Mouse (Mus musculus) neural tube, embryonic 15.5 days (tissue): Measurements from ENCODE around the gene Amot. TPM values are rescaled to one million over a fixed set of nuclear protein-coding genes. Genes with fewer than 3 reads are reported as not detected.

Experiments used
- ATAC-seq: fragments of 200-750 bp; cut with Nextera tagmentation; 2 replicates; pipeline ENCODE4 v1.8.0; 2017; ENCODE audit warnings: mild to moderate bottlenecking, moderate TSS enrichment, moderate library complexity; ENCODE audit not compliant: low FRiP score
- H3K27ac ChIP-seq: fragments of 300-500 bp; sonication (generic); replicated peaks from 2 replicates; pipeline ENCODE4 v1.5.1; 2015; ENCODE audit warnings: mild to moderate bottlenecking, inconsistent platforms
- H3K27me3 ChIP-seq: fragments of 300-500 bp; sonication (generic); replicated peaks from 2 replicates; pipeline ENCODE4 v1.6.1; 2015; ENCODE audit warnings: inconsistent platforms
- H3K36me3 ChIP-seq: fragments of 300-500 bp; sonication (generic); 2 replicates; pipeline ENCODE4 v1.6.1; 2015; ENCODE audit warnings: inconsistent platforms
- H3K4me1 ChIP-seq: fragments of 300-500 bp; sonication (generic); 2 replicates; pipeline ENCODE4 v1.6.1; 2015; ENCODE audit warnings: inconsistent platforms
- H3K4me2 ChIP-seq: fragments of 300-500 bp; sonication (generic); 2 replicates; pipeline ENCODE4 v1.6.1; 2015; ENCODE audit warnings: inconsistent platforms, mild to moderate bottlenecking, moderate library complexity
- H3K4me3 ChIP-seq: fragments of 300-500 bp; sonication (generic); replicated peaks from 2 replicates; pipeline ENCODE4 v1.5.1; 2015; ENCODE audit warnings: mild to moderate bottlenecking, inconsistent platforms
- H3K9ac ChIP-seq: fragments of 300-500 bp; sonication (generic); replicated peaks from 2 replicates; pipeline ENCODE4 v1.6.1; 2015; ENCODE audit warnings: mild to moderate bottlenecking, inconsistent platforms
- H3K9me3 ChIP-seq: fragments of 300-500 bp; sonication (generic); replicated peaks from 2 replicates; pipeline ENCODE4 v1.6.1; 2016; ENCODE audit warnings: inconsistent platforms
- WGBS: fragments of 180-500 bp; shearing (Covaris S2); methylation state at CpG from one replicate; pipeline ENCODE4 v1.1.7; 2015; ENCODE audit warnings: mixed read lengths; 5-methylcytosine and 5-hydroxymethylcytosine counted together
- polyA plus RNA-seq: library from polyadenylated mRNA; unstranded; fragments of >200 nt; fragmentation: Nextera tagmentation; extraction: Ambion mirVana; gene quantifications from 2 replicates; pipeline ENCODE4 v1.2.1, GENCODE M21; 2015

The Amot gene
- polyA plus RNA-seq, 1 experiment from 2014 or later: 9.1 TPM

DNA sequence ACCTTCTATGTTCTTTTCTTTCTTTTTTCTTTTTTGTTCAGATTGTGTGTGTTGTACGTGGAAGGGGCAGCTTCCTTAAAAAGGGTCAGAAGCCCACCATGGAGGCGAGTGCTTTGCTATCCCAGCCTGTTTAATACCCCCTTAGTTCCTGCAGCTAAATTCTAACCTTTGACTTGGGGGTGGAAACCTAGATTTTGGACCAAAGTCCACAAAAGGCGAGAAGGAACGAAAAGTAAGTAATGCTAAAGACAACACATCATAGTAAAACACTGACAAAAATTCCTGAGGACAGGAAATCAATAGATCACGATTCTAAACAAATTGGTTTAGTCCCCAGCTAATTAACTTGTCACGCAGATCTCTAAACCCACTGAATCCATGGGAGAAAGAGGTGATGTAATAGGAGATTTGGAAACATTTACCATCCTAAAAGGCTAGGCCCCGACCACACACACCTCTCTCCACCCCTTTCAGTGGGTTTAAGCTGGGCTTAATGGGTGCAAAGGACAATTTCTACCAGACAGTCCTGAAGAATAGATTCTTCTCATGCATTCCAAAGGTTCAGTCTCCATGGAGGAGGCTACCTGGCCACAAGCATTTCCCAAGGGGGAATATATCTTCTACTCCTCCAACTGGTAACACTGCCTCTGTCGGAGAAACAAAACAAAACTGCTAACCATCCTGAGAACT is 3.2 kb downstream of the Amot start:
- Histone ChIP-seq H3K4me2 (no peak overlapping the region), H3K27ac (no peak overlapping the region), H3K27me3 (no peaks in the 10 kb centered on the region), H3K36me3 (no peaks in the 10 kb centered on the region), H3K4me3 (no peak overlapping the region), H3K9ac (no peak overlapping the region), H3K4me1 (no peaks in the 10 kb centered on the region), H3K9me3 (no peaks in the 10 kb centered on the region)
- ATAC-seq: no peak
- 47% methylated on average over 8 of the region's 8 CpGs for WGBS

DNA sequence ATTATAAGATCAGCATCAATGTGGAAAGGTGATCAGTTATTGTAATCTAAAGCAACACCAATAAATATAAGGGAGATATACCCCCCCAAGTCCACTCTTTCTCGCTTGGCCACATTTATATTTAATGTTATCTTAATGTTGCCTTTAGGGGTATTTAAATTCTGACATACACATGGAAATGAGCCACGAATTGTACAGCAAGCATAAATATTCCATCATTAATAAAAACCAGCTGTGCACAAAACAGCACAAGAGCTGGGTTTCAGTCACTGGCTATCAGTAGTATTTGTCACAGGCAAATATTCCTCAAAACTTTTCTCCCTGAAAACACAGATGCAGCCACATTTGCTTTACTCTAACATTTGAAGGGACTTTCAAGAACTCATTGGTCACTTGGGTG is 5.9 kb downstream of the Amot start:
- no peak overlapping the region for H3K4me3 ChIP-seq
- H3K4me1 ChIP-seq: no peaks in the 10 kb centered on the region
- no peak overlapping the region for H3K27ac ChIP-seq
- H3K27me3 ChIP-seq: no peaks in the 10 kb centered on the region
- H3K9me3 ChIP-seq: no peaks in the 10 kb centered on the region
- no peak overlapping the region for H3K4me2 ChIP-seq
- 54% methylated on average over 2 of the region's 2 CpGs for whole genome bisulfite sequencing
- ATAC-seq: no peak
- H3K9ac ChIP-seq: no peak overlapping the region
- H3K36me3 ChIP-seq: no peaks in the 10 kb centered on the region

DNA sequence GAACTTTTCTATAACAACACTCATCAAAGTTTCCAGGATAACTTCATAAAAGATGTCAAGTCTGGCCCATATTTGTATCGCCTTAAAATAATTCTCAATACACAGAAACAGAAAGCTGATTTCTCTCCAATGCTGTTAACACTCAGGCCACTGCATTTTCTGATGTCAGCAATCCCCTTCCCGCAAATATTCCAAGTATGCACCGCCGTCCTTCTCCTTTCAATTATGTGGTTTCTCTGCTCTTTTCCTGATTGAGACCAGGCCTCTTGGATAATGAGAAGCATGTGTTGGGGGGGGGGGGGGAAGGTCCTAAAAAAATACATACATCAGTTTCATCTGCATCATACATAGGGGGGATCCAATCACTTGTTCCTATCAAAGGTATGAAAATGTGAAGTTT is 6.3 kb downstream of the Amot start:
- Histone ChIP-seq H3K27me3 (no peaks in the 10 kb centered on the region), H3K27ac (no peak overlapping the region), H3K36me3 (no peaks in the 10 kb centered on the region), H3K4me1 (no peaks in the 10 kb centered on the region), H3K4me2 (no peak overlapping the region), H3K9ac (no peak overlapping the region), H3K4me3 (no peak overlapping the region), H3K9me3 (no peaks in the 10 kb centered on the region)
- no peak for ATAC-seq
- 79% methylated on average over 4 of the region's 4 CpGs for WGBS

DNA sequence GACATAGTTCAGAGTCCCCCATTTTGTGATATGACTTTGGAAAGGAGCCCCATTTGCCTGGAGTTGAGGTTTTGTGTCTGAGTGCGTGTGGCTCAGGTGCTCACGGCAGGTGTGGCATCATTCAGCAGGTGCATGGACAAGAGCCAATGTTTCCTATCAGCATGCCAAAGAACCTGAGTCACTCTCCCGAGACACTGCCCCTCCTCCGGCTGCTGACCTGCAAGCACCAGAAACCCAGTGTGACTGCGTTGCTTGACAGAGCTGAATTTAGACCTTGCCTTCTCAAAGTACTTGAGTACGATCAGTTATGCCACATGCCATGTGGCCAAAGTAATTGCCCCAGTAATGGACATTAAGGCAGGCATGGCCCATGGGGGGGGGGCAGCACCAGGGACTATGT is 7.5 kb downstream of the Amot start:
- no peaks in the 10 kb centered on the region for H3K4me1 ChIP-seq
- H3K4me2 ChIP-seq: no peak overlapping the region
- no peak overlapping the region for H3K4me3 ChIP-seq
- H3K27ac ChIP-seq: no peak overlapping the region
- ATAC-seq: no peak
- no peaks in the 10 kb centered on the region for H3K36me3 ChIP-seq
- H3K27me3 ChIP-seq: no peaks in the 10 kb centered on the region
- 90% methylated on average over 6 of the region's 6 CpGs for WGBS
- no peak overlapping the region for H3K9ac ChIP-seq
- no peaks in the 10 kb centered on the region for H3K9me3 ChIP-seq

DNA sequence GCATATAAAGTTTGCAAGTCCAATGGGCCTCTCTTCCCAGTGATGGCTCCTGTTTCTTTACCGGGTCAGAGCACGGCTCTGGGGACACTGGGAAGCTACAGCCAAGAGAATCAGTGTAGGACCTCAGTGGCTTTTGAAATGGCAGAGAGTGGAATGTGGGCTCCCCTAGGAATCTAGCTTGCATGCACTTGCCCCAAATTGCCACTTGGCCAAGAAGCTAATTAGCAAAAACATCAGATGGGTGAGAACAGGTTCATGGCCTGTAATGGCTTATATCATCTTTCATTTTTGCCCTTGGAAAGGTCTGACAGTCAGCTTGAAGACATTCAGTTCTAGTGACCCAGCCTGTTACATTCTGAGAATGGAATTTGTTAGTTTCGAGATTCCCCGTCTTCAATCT is 9.6 kb downstream of the Amot start:
- Histone ChIP-seq H3K27me3 (no peaks in the 10 kb centered on the region), H3K36me3 (no peaks in the 10 kb centered on the region), H3K9me3 (no peaks in the 10 kb centered on the region), H3K27ac (no peak overlapping the region), H3K9ac (no peak overlapping the region), H3K4me2 (no peak overlapping the region), H3K4me1 (no peaks in the 10 kb centered on the region), H3K4me3 (no peak overlapping the region)
- no peak for ATAC-seq
- 95% methylated on average over 4 of the region's 4 CpGs for WGBS

DNA sequence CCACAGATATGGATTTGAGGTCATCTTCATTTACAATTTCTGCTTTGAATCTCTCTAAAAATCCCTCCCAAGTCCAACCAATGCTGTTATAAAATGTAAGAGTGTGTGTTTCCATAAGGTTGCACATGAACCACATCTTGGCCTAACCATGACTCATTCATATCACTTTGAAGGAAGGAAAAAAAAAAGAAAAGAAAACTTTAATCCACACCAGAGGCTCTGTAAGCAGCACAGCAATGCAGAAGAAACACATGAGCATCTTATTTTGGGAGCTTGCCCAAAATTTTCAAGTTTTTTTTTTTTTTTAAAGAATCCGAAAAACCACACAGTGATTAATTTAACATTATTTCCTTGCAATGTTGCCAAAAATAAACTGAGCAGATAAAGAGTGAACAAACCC is 14.2 kb downstream of the Amot start:
- ATAC-seq: no peak
- no peaks in the 10 kb centered on the region for H3K27me3 ChIP-seq
- WGBS: 94% methylated on average over 1 of the region's 1 CpGs

DNA sequence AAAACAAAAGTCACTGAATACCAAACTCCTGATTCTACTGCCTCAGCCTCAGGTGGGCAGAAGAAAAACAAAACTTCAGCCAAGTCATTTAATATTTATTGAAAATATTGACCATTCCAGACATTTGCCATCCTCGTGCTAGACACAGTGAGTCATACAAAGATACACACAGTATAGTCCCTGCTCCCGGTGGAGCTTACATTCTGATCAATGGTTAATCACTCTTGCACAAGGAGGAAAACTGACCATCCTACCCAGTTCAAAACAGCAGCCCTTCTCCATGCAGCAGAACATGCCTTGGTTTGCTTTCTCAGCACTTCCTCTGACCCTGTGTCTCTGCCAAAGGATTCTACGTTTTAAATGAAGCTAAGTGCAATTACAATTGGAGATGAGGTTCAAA is 14.6 kb downstream of the Amot start:
- ATAC-seq: no peak
- 84% methylated on average over 3 of the region's 3 CpGs for WGBS

More for the DNA sequence above, 14.2 kb downstream of the Amot start:
- no peaks in the 10 kb centered on the region for H3K36me3 ChIP-seq
- no peak overlapping the region for H3K4me3 ChIP-seq
- no peaks in the 10 kb centered on the region for H3K9me3 ChIP-seq
- no peak overlapping the region for H3K9ac ChIP-seq
- H3K4me1 ChIP-seq: no peaks in the 10 kb centered on the region
- no peak overlapping the region for H3K27ac ChIP-seq
- no peak overlapping the region for H3K4me2 ChIP-seq

DNA sequence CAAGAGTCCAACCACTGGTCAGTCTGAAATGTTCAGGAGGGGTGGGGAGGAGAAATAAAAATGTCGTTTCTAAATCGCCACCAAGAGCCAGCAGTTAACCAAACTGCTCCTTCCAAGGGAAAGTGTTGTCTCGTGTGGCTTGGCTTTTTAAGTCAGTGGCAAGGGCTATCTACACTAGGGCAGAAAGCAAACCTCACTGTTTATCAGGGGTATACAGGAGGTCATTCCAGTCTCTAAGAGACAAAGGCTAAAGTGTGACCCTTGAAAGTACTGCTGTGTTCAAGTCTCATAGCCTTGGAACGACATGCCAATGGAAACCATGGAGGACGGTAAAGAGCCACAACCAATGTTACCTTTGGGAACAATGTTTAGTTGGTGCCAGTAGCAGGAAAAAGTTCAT is 15.0 kb downstream of the Amot start:
- no peaks in the 10 kb centered on the region for H3K4me1 ChIP-seq
- 78% methylated on average over 5 of the region's 5 CpGs for WGBS
- no peaks in the 10 kb centered on the region for H3K9me3 ChIP-seq
- H3K36me3 ChIP-seq: no peaks in the 10 kb centered on the region
- H3K4me3 ChIP-seq: no peak overlapping the region
- H3K27ac ChIP-seq: no peak overlapping the region
- ATAC-seq: no peak
- H3K27me3 ChIP-seq: no peaks in the 10 kb centered on the region
- no peak overlapping the region for H3K9ac ChIP-seq
- H3K4me2 ChIP-seq: no peak overlapping the region

More for the DNA sequence above, 14.6 kb downstream of the Amot start:
- H3K9ac ChIP-seq: no peak overlapping the region
- H3K36me3 ChIP-seq: no peaks in the 10 kb centered on the region
- H3K4me2 ChIP-seq: no peak overlapping the region
- no peak overlapping the region for H3K27ac ChIP-seq
- H3K4me1 ChIP-seq: no peaks in the 10 kb centered on the region
- no peaks in the 10 kb centered on the region for H3K9me3 ChIP-seq
- H3K4me3 ChIP-seq: no peak overlapping the region
- H3K27me3 ChIP-seq: no peaks in the 10 kb centered on the region

DNA sequence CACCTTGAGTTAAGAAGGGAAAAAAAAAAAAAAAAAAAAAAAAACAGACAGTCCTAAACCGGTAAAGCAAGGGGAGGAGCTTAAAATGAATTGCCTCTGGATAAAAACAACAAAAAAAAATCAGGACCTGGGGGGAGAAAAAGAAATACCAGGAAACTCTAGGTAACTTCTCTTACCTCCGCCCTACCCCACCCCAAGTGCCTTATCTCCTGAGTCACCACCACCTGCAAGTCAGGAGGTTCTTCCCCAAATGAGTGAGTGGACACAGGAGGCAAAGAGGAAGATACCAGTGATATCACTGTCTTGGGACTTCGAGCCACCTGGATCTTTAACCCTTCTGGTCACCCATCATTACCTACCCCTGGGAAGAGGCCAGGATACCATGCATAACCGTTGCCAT is 19.5 kb downstream of the Amot start:
- Histone ChIP-seq H3K9ac (no peak overlapping the region), H3K4me2 (no peak overlapping the region), H3K4me1 (no peaks in the 10 kb centered on the region), H3K4me3 (no peak overlapping the region), H3K9me3 (no peaks in the 10 kb centered on the region), H3K27me3 (no peaks in the 10 kb centered on the region), H3K36me3 (no peaks in the 10 kb centered on the region), H3K27ac (no peak overlapping the region)
- WGBS: 77% methylated on average over 4 of the region's 4 CpGs
- no peak for ATAC-seq

DNA sequence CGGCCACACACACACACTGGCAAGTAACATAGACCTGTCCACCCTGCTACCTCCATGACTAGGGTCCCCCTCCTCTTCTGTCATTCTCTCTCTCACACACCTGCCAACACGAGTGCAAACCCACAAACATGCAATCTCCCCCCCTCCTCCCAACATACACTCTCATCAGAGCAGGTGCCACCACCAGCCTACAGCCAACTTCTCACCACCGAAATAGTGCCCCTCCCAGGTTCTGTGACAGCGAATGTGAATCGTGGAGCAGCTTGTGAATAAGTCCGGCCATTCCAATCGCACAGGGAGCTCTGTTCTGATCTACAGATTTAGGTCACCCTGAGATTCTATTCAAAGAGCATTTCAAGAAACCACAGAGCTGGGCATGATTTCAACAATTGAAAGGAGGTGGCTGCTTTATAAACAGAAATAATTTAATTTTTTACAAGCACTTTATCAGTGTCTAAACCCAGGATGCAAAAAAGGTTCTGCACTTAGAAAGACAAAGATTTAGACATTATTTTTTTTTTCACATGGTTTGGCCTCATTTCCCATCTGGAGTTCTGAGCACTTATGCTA is 21.4 kb downstream of the Amot start:
- Histone ChIP-seq H3K27ac (no peak overlapping the region), H3K4me1 (no peaks in the 10 kb centered on the region), H3K4me3 (no peak overlapping the region), H3K9me3 (no peaks in the 10 kb centered on the region), H3K36me3 (no peaks in the 10 kb centered on the region), H3K27me3 (no peaks in the 10 kb centered on the region), H3K4me2 (no peak overlapping the region), H3K9ac (no peak overlapping the region)
- WGBS: 86% methylated on average over 7 of the region's 7 CpGs
- no peak for ATAC-seq

DNA sequence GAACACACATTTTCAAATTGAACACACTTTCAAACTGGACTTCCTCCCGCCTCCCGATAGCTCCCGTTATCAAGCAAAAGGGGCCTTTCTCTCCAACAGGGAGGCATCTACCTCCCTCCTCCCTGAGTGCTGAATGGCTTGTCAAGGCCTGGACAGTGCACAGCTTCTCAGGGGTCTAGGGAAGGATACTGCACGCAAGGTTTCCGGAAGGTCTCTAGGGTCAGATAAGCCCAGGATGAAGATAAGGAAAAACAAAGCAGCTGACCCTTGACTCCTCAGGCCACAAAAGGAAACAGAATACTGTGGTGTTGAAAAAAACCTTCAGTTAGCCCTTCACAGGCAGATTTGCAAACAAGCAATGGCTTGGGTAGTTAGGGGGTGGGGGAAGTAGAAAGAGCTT is 22.6 kb downstream of the Amot start:
- Histone ChIP-seq H3K4me3 (no peak overlapping the region), H3K36me3 (no peaks in the 10 kb centered on the region), H3K9ac (no peak overlapping the region), H3K4me2 (no peak overlapping the region), H3K4me1 (no peaks in the 10 kb centered on the region), H3K27me3 (no peaks in the 10 kb centered on the region), H3K27ac (no peak overlapping the region), H3K9me3 (no peaks in the 10 kb centered on the region)
- WGBS: 88% methylated on average over 5 of the region's 5 CpGs
- ATAC-seq: no peak

DNA sequence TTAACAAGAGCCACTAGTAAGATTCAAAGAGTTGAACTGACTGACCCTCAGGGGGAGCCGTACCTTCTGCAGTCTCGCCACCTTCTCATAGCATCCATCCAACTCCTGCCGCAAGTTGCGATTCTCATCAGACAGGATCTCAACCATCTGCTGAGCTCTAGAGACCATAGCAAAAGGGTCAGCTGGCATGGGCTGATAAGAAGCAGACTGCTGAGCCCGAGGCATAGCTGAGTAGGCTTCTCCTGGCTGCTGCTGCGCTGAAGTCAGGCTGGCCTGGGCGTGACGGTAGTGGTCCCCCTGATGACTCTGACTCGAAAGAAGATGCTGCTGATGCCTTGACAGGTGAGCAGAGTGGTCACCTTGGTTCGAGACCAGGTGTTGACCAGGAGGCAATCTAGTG is 25.0 kb downstream of the Amot start:
- no peaks in the 10 kb centered on the region for H3K4me1 ChIP-seq
- no peak overlapping the region for H3K9ac ChIP-seq
- H3K4me3 ChIP-seq: no peak overlapping the region
- H3K27me3 ChIP-seq: no peaks in the 10 kb centered on the region
- H3K9me3 ChIP-seq: no peaks in the 10 kb centered on the region
- no peak overlapping the region for H3K27ac ChIP-seq
- H3K4me2 ChIP-seq: no peak overlapping the region
- 89% methylated on average over 10 of the region's 10 CpGs for WGBS
- no peaks in the 10 kb centered on the region for H3K36me3 ChIP-seq
- no peak for ATAC-seq
